Mouse (Mus musculus): Measurements from ENCODE around the gene Tbx3. TPM values are rescaled to one million over a fixed set of nuclear protein-coding genes. Genes with fewer than 3 reads are reported as not detected.

The Tbx3 gene
- polyA plus RNA-seq, 2 experiments, result 1.4 to 2.4 TPM

- peaks cover 38% of the 10 kb centered on the region for H3K27me3 ChIP-seq (ENCODE audit: control insufficient read depth, insufficient read depth, low read length)
- no peak for TF ChIP-seq CTCF (IDR thresholded peaks at IDR 0.05; ENCODE audit: low read depth)
- TF ChIP-seq EP300 (IDR thresholded peaks at IDR 0.05; ENCODE audit: low read depth), result no peak
- no peak for ATAC-seq (ENCODE audit: insufficient read depth)
- no peak for DNase-seq (ENCODE audit: low read depth in 3 of 3, low spot score in 3 of 3)
- no peak overlapping the region for H3K9ac ChIP-seq (replicated peaks)
- H3K4me1 ChIP-seq (replicated peaks; ENCODE audit: control insufficient read depth in 2 of 2, insufficient read depth in 2 of 2, low read length in 1 of 2), result no peaks in the 10 kb centered on the region
- no peaks in the 10 kb centered on the region for H3K9me3 ChIP-seq (ENCODE audit: control insufficient read depth, low read length)
- no peak overlapping the region for H3K4me3 ChIP-seq (ENCODE audit: insufficient read depth in 1 of 2, low read depth in 2 of 2, low read length in 2 of 2)
- no peak overlapping the region for H3K4me2 ChIP-seq (ENCODE audit: low read depth)
- H3K36me3 ChIP-seq (replicated peaks; ENCODE audit: control insufficient read depth, insufficient read depth, low read depth), result no peaks in the 10 kb centered on the region
- no peak overlapping the region for H3K27ac ChIP-seq
- WGBS (ENCODE audit: insufficient replicate concordance), result 12% methylated on average over 7 of the region's 7 CpGs
Observed at GRCm38 (mm10) chr5:119656354-119656753, 14.1 kb upstream of the Tbx3 start.

- WGBS (ENCODE audit: insufficient replicate concordance), result 6% methylated on average over 21 of the region's 21 CpGs
- ATAC-seq (ENCODE audit: insufficient read depth) (no peak), DNase-seq (ENCODE audit: low read depth in 3 of 3, low spot score in 3 of 3) (no peak)
- Histone ChIP-seq H3K9me3 (ENCODE audit: control insufficient read depth, low read length) (no peaks in the 10 kb centered on the region), H3K27ac (no peak overlapping the region), H3K9ac (replicated peaks) (no peak overlapping the region), H3K36me3 (replicated peaks; ENCODE audit: control insufficient read depth, insufficient read depth, low read depth) (no peaks in the 10 kb centered on the region), H3K27me3 (ENCODE audit: control insufficient read depth, insufficient read depth, low read length) (peaks cover 43% of the 10 kb centered on the region), H3K4me2 (ENCODE audit: low read depth) (no peak overlapping the region), H3K4me3 (ENCODE audit: insufficient read depth in 1 of 2, low read depth in 2 of 2, low read length in 2 of 2) (no peak overlapping the region), H3K4me1 (replicated peaks; ENCODE audit: control insufficient read depth in 2 of 2, insufficient read depth in 2 of 2, low read length in 1 of 2) (no peaks in the 10 kb centered on the region)
- TF ChIP-seq CTCF (IDR thresholded peaks at IDR 0.05; ENCODE audit: low read depth) (no peak), EP300 (IDR thresholded peaks at IDR 0.05; ENCODE audit: low read depth) (no peak)
Observed at GRCm38 (mm10) chr5:119656856-119657255, 13.6 kb upstream of the Tbx3 start.

GRCm38 (mm10) chr5:119657362-119657761, 13.1 kb upstream of the Tbx3 start:
- 4% methylated on average over 5 of the region's 6 CpGs for WGBS (ENCODE audit: insufficient replicate concordance)
- Histone ChIP-seq H3K27me3 (ENCODE audit: control insufficient read depth, insufficient read depth, low read length) (peaks cover 48% of the 10 kb centered on the region), H3K4me1 (replicated peaks; ENCODE audit: control insufficient read depth in 2 of 2, insufficient read depth in 2 of 2, low read length in 1 of 2) (no peaks in the 10 kb centered on the region), H3K9ac (replicated peaks) (no peak overlapping the region), H3K4me2 (ENCODE audit: low read depth) (no peak overlapping the region), H3K36me3 (replicated peaks; ENCODE audit: control insufficient read depth, insufficient read depth, low read depth) (no peaks in the 10 kb centered on the region), H3K9me3 (ENCODE audit: control insufficient read depth, low read length) (no peaks in the 10 kb centered on the region), H3K4me3 (ENCODE audit: insufficient read depth in 1 of 2, low read depth in 2 of 2, low read length in 2 of 2) (no peak overlapping the region), H3K27ac (no peak overlapping the region)
- ATAC-seq (ENCODE audit: insufficient read depth) (no peak), DNase-seq (ENCODE audit: low read depth in 3 of 3, low spot score in 3 of 3) (no peak)
- TF ChIP-seq EP300 (IDR thresholded peaks at IDR 0.05; ENCODE audit: low read depth), result no peak
- no peak for TF ChIP-seq CTCF (IDR thresholded peaks at IDR 0.05; ENCODE audit: low read depth)

GRCm38 (mm10) chr5:119657804-119658203, 12.7 kb upstream of the Tbx3 start:
- ATAC-seq (ENCODE audit: insufficient read depth) (no peak), DNase-seq (ENCODE audit: low read depth in 3 of 3, low spot score in 3 of 3) (no peak)
- H3K36me3 ChIP-seq (replicated peaks; ENCODE audit: control insufficient read depth, insufficient read depth, low read depth), result no peaks in the 10 kb centered on the region
- no peak overlapping the region for H3K4me2 ChIP-seq (ENCODE audit: low read depth)
- no peak overlapping the region for H3K9ac ChIP-seq (replicated peaks)
- no peak overlapping the region for H3K27ac ChIP-seq
- TF ChIP-seq EP300 (IDR thresholded peaks at IDR 0.05; ENCODE audit: low read depth) (no peak), CTCF (IDR thresholded peaks at IDR 0.05; ENCODE audit: low read depth) (no peak)
- WGBS (ENCODE audit: insufficient replicate concordance), result 7% methylated on average over 6 of the region's 6 CpGs
- H3K4me1 ChIP-seq (replicated peaks; ENCODE audit: control insufficient read depth in 2 of 2, insufficient read depth in 2 of 2, low read length in 1 of 2), result no peaks in the 10 kb centered on the region
- H3K27me3 ChIP-seq (ENCODE audit: control insufficient read depth, insufficient read depth, low read length), result peaks cover 53% of the 10 kb centered on the region
- H3K4me3 ChIP-seq (ENCODE audit: insufficient read depth in 1 of 2, low read depth in 2 of 2, low read length in 2 of 2), result no peak overlapping the region
- H3K9me3 ChIP-seq (ENCODE audit: control insufficient read depth, low read length), result no peaks in the 10 kb centered on the region

GRCm38 (mm10) chr5:119658396-119658795, 12.1 kb upstream of the Tbx3 start:
- WGBS (ENCODE audit: insufficient replicate concordance), result 10% methylated on average over 5 of the region's 5 CpGs

More at GRCm38 (mm10) chr5:119658396-119658795, 12.1 kb upstream of the Tbx3 start:
- Histone ChIP-seq H3K36me3 (replicated peaks; ENCODE audit: control insufficient read depth, insufficient read depth, low read depth) (no peaks in the 10 kb centered on the region), H3K4me3 (ENCODE audit: insufficient read depth in 1 of 2, low read depth in 2 of 2, low read length in 2 of 2) (no peak overlapping the region), H3K9ac (replicated peaks) (no peak overlapping the region), H3K27ac (no peak overlapping the region), H3K27me3 (ENCODE audit: control insufficient read depth, insufficient read depth, low read length) (peaks cover 59% of the 10 kb centered on the region), H3K9me3 (ENCODE audit: control insufficient read depth, low read length) (no peaks in the 10 kb centered on the region), H3K4me2 (ENCODE audit: low read depth) (no peak overlapping the region), H3K4me1 (replicated peaks; ENCODE audit: control insufficient read depth in 2 of 2, insufficient read depth in 2 of 2, low read length in 1 of 2) (no peaks in the 10 kb centered on the region)
- DNase-seq (ENCODE audit: low read depth in 3 of 3, low spot score in 3 of 3) (no peak), ATAC-seq (ENCODE audit: insufficient read depth) (no peak)
- TF ChIP-seq EP300 (IDR thresholded peaks at IDR 0.05; ENCODE audit: low read depth) (no peak), CTCF (IDR thresholded peaks at IDR 0.05; ENCODE audit: low read depth) (no peak)

All from liver, embryonic 14.5 days (tissue).